Mouse (Mus musculus): ENCODE data around the gene Tas1r2. TPM values are rescaled to one million over a fixed set of nuclear protein-coding genes. Genes with fewer than 3 reads are reported as not detected.
A peak's percentile ranks its signal among the peaks of the same experiment; 100 is the strongest.

The Tas1r2 gene
- not detected for total RNA-seq (2021)
- long read RNA-seq, experiment 1, result 0 reads
- long read RNA-seq, experiment 2, result 0 reads

- DNase-seq (ENCODE audit: low spot score), result no peak
Measured at GRCm38 (mm10) chr4:139653238-139653637, at the start of gene Tas1r2. Gene Tas1r2, plus strand, starts transcription at chr4:139653538.

- DNase-seq (ENCODE audit: low spot score), result no peak
Measured at GRCm38 (mm10) chr4:139605216-139605615, 48.1 kb upstream of the Tas1r2 start.

- DNase-seq (ENCODE audit: low spot score), result no peak
Measured at GRCm38 (mm10) chr4:139606732-139607131, 46.6 kb upstream of the Tas1r2 start.

GRCm38 (mm10) chr4:139608975-139609374 lies 44.4 kb upstream of the Tas1r2 start:
- DNase-seq (ENCODE audit: low spot score), result no peak

GRCm38 (mm10) chr4:139610954-139611353 lies 42.4 kb upstream of the Tas1r2 start:
- no peak for DNase-seq (ENCODE audit: low spot score)

GRCm38 (mm10) chr4:139611542-139611953 lies 41.8 kb upstream of the Tas1r2 start:
- DNase-seq (ENCODE audit: low spot score), result peak; percentile 82

- DNase-seq (ENCODE audit: low spot score), result no peak
Measured at GRCm38 (mm10) chr4:139614524-139615260, 38.6 kb upstream of the Tas1r2 start.

GRCm38 (mm10) chr4:139616276-139617000 lies 36.9 kb upstream of the Tas1r2 start:
- DNase-seq (ENCODE audit: low spot score), result no peak

GRCm38 (mm10) chr4:139617001-139617364 lies 36.4 kb upstream of the Tas1r2 start:
- DNase-seq (ENCODE audit: low spot score), result no peak

- DNase-seq (ENCODE audit: low spot score), result no peak
Measured at GRCm38 (mm10) chr4:139619765-139620164, 33.6 kb upstream of the Tas1r2 start.

GRCm38 (mm10) chr4:139622373-139623282 lies 30.7 kb upstream of the Tas1r2 start, which contains the start of gene Aldh4a1:
Gene Aldh4a1, plus strand, starts transcription at chr4:139622866.
- peak; percentile 93 for DNase-seq (ENCODE audit: low spot score)

- no peak for DNase-seq (ENCODE audit: low spot score)
Measured at GRCm38 (mm10) chr4:139623434-139624115, 29.8 kb upstream of the Tas1r2 start.

- DNase-seq (ENCODE audit: low spot score), result no peak
Measured at GRCm38 (mm10) chr4:139624116-139624489, 29.2 kb upstream of the Tas1r2 start.

GRCm38 (mm10) chr4:139624706-139625105 lies 28.6 kb upstream of the Tas1r2 start:
- DNase-seq (ENCODE audit: low spot score), result no peak

- DNase-seq (ENCODE audit: low spot score), result no peak
Measured at GRCm38 (mm10) chr4:139627361-139627760, 26.0 kb upstream of the Tas1r2 start.

- DNase-seq (ENCODE audit: low spot score), result no peak
Measured at GRCm38 (mm10) chr4:139630171-139630570, 23.2 kb upstream of the Tas1r2 start.

- no peak for DNase-seq (ENCODE audit: low spot score)
Measured at GRCm38 (mm10) chr4:139631141-139631540, 22.2 kb upstream of the Tas1r2 start.

GRCm38 (mm10) chr4:139631569-139632253 lies 21.6 kb upstream of the Tas1r2 start:
- DNase-seq (ENCODE audit: low spot score), result no peak

- DNase-seq (ENCODE audit: low spot score), result no peak
Measured at GRCm38 (mm10) chr4:139632254-139632580, 21.1 kb upstream of the Tas1r2 start.

GRCm38 (mm10) chr4:139636373-139636772 lies 17.0 kb upstream of the Tas1r2 start:
- DNase-seq (ENCODE audit: low spot score), result peak; percentile 68

- no peak for DNase-seq (ENCODE audit: low spot score)
Measured at GRCm38 (mm10) chr4:139637847-139638246, 15.5 kb upstream of the Tas1r2 start.

Measured in gastrocnemius, adult 18-20 months (tissue).